Mouse (Mus musculus): ENCODE measurements around the gene Dpt.

The Dpt gene

GRCm38 (mm10) chr1:164796471-164796870 is at the start of gene Dpt:
TSS of gene Dpt (plus strand) at chr1:164796644.
- in situ Hi-C loops (cut with MboI, MseI): loop anchor here (25.0 kb wide), 1 partner anchor 759 kb away; the partner anchor contains the start of gene Sele

DNA sequence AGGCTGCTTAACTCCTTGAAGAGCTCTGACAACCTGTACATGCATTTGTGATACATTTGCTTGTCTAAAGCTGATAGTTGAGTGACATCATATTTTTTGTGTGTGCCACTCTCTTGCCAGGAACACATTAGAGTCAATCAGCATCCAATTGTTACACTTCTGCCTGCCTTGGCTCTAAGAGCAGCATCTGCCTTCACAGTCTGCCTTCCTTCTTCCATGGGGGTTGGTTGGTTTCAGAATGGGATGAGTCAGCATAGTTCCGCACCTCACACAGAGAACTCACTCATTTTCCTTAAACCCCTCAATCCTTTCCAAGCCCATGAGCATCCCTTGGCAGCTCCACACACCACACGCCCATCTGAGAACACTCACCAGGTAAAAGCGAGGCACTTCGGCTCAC is 42.7 kb upstream of the Dpt start:
- in situ Hi-C loops (cut with MboI, MseI): no loop called here

DNA sequence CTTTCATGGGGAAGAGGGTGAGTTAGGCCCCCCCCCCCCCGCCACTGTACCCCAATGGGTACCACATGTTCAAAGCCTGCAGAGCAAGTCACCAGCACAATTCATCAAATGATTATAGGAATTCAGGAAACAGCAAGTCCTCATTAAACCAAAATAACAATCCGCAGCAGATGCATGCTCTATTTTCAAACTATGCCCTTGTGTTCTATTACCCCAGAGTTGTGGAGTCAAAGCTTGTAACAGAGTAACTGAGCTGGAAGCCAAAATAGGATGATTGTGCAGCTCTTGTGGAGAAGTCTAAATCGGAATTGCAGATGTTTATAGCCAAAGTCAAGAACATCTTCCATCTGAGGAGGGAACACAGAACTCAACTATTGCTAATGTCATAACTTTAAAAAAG is 40.8 kb upstream of the Dpt start:
- in situ Hi-C loops (cut with MboI, MseI): no loop called here

DNA sequence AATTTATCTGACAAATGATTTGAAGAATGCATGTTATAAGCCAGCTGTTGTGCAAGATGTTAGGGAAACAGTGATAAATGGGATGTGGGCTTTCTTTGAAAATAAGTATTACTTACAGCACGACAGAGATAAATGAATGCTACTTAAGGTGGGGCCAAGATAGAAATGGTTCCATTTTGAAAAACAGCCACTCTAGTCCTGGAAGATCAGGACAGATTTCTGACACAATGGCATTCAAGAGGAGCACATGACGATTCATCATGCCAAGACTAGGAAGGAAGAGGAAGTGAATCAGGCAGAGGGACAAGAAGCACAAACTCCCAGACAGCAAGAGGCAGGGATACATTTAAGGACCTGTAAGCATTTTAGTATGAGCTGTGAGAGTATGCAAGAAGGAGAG is 39.5 kb upstream of the Dpt start:
- in situ Hi-C loops (cut with MboI, MseI): no loop called here

DNA sequence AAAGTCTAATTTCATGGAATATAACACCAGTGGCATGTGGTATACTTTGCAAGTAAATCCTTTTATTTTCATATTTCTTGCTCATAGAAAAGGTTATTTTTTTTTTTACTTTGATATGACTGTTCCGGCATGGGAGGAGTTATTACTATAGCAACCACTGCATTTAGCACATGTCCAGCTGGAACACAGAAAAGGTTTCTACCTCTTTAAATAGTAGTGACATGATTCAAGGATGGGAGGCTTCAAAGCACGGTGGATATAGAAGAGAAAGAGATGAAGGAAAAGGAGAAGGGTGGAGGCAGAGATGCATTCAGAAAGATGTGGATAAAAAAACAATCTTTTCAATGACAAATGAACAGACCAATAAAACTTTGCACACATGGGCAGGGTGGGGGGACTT is 38.0 kb upstream of the Dpt start:
- in situ Hi-C loops (cut with MboI, MseI): no loop called here

DNA sequence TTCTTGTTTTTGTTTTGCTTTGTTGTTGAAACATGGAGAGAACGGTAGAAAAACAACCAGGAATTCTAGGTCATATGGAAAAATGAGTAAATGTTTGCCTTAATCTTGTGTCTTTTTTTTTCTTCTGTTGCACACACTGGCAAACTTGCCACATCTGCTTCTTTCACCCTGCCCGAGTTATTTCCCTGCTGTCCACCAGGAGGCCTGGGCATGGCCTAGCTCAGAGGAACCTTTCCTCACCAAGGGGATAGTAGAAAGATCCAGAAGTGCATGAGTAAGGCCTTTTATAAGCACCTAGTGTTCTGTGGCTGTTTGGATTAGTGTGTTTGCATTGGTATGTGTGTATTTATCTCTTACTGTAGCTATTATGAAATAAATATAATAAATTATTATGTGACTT is 34.2 kb upstream of the Dpt start:
- in situ Hi-C loops (cut with MboI, MseI): loop anchor here (5.0 kb wide), 1 partner anchor 360 kb away; no protein-coding TSS in a partner anchor

DNA sequence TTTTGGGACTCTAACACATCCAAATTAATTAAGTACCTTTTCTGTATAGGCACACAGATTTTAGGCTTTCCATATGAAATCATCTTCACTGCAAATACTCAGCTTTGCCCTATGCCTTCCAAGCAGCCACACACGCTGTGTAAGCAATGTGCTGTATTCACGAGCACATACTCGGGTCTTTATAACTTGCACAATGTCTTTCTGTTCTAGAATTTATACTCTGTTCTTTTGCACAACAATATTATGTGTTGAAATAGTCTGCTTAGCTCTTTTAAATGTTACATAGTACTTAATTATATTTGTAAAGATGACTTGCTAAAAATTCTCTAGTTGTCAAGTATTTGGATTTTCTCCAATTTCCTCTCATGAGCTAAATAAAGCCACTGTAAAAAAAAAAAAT is 29.8 kb upstream of the Dpt start:
- in situ Hi-C loops (cut with MboI, MseI): no loop called here

DNA sequence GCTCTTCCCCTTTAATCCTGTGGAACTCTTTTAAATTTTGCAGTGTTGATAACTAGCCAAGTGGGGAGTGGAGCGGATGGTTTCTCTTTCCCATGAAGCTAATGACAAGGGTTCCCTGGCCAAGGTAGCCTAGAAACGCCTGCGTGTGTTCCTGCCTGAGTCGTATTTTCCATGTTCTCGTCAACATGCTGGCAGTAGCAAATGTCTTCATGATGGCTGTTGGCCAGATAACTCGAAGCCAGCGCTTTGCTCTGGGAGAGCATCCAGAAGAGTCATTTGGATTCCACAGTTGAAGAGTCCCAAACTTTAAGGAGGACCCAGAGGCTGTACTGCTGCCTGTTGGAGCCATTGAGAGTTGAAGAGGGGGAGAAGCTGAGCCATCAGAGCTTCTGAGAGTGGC is 25.8 kb upstream of the Dpt start:
- in situ Hi-C loops (cut with MboI, MseI): no loop called here

DNA sequence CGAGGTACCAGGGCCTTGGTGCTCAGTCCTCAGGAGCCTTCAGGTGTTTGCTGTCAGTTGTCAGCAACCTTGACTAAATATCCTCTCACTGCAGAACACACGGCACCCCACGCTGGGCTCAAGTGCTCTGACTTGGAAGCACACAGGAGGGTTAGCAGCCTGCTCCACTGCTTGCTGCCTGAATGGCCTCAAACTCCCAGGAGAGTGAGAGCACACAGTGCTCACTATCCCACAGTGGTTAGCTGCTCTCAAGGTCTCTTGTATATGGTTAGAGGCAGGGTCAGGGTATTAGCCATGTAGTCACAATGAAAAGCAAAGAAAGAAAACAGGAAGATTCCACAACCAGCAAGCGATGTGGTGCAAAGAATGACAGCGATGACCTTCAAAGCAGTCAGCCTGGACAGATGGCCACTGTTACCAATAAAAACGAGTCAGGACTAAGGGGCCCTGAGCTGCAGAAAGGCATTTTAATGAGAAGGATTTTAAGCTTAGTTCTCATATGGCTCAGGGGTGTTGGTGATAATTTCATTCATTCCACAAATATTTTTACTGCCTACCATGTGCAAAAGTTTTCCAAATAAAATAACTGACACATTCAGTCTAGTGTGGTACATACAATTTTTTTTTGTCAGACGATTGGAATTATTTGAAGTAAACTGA is 15.5 kb upstream of the Dpt start:
- in situ Hi-C loops (cut with MboI, MseI): loop anchor here (25.0 kb wide), 1 partner anchor 744 kb away; the partner anchor contains the start of gene Sele

DNA sequence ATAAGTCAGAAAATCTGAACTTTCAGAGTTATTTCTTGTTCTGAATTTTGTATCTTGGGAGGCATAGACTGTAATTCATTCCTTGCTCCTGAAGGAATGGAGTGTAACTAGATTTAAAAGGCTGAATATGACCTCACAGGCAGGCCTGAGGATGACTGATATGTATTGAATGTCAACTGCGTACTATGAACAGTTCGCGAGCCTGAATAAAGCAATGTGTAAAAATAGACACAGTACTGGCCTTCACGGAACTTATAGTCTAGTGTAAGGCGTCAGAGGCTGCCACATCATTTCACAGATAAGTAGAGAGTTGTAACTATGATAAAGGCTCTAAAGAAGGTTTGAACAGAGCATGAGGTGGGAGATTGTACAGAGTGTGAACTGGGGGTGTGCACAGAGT is 10.3 kb upstream of the Dpt start:
- in situ Hi-C loops (cut with MboI, MseI): loop anchor here (25.0 kb wide), 1 partner anchor 749 kb away; the partner anchor contains the start of gene Sele

GRCm38 (mm10) chr1:164787771-164788170 is 8.7 kb upstream of the Dpt start:
- in situ Hi-C loops (cut with MboI, MseI): loop anchor here (25.0 kb wide), 1 partner anchor 750 kb away; the partner anchor contains the start of gene Sele

DNA sequence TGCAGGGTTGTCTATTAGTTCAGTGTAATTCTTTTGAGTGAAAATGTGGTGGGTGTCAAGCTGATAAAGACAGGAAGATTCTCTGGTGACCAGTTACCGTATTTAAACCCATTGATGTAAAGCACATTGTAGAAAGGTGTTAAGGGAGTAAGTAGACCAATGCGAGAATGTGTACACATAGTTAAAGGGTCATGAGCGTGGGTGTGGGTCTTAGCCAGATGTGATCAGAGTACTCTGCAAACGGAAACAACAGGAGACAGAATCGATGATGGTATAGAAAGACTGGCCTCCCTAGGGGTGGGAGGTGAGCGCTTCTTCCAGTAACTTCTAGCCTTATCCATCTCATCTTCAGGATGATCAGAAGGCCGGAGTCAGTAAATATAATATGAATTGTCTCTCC is 8.2 kb upstream of the Dpt start:
- in situ Hi-C loops (cut with MboI, MseI): loop anchor here (25.0 kb wide), 1 partner anchor 751 kb away; the partner anchor contains the start of gene Sele

DNA sequence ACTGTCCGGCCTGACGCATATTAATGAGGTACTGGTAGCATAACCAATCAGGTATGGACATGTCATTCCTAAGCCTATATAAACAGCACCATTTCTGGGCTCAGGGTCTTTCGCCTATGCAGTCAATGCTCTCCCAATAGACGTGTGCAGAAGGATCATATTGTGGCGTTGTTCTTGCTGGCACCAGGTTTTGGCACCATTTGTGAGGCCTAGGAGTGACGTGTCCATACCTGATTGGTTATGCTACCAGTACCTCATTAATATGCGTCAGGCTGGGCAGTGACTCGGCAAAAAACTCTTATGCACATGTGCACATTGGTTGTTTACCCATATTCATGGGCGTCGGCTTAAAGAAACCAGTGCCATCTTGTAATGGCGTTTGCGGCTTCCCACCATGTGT is 6.1 kb upstream of the Dpt start:
- in situ Hi-C loops (cut with MboI, MseI): loop anchor here (25.0 kb wide), 1 partner anchor 753 kb away; the partner anchor contains the start of gene Sele

GRCm38 (mm10) chr1:164793049-164793448 is 3.4 kb upstream of the Dpt start:
- in situ Hi-C loops (cut with MboI, MseI): loop anchor here (25.0 kb wide), 1 partner anchor 756 kb away; the partner anchor contains the start of gene Sele

DNA sequence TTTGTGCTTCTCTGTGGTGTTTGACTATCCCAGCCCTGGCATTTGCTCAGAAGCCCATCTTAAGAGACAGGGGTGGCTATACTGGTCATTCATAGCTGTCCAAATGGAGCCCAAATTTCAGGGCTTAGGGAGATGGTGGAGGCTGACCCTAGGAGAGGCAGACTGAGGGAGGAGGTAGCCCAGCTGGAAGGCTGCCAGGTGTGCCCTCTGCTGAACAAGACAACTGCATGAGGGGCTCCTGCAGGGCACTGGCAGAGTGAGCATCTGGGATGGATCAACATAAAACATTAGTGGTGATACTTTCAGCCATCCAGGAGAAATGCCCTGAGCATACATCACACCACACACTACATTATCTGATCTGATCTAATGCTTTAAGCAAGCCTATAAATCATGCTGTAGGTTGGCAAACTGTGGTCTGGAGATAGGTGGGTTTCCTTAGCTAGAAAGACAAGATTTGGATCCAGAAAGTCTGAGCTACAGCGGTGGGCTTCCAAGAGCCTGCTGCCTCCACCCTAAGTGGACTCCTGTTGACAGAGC is 1.4 kb downstream of the Dpt start:
- in situ Hi-C loops (cut with MboI, MseI): loop anchor here (25.0 kb wide), 1 partner anchor 761 kb away; the partner anchor contains the start of gene Sele

DNA sequence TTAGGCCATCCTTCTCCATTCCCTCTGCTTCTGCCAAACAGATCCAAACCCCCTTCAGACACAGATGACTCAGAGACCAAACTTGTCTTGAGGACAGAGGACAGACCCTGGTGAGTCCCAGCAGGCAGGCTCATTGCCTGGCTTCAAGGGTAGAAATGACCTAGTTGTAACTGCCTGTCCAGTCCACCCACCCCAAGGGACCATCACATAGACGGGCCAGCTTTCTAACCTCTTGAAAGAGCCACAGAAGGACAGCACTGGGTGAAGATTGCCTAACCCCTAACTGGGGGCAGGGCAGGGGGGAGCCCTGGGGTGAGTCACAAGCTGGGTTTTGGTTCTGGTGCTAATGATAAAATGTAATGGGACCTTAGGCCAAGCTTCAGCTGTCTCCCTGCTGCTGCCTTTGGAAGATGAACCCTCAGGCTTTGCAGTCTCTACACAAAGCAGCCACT is 2.1 kb downstream of the Dpt start:
- in situ Hi-C loops (cut with MboI, MseI): loop anchor here (25.0 kb wide), 1 partner anchor 761 kb away; the partner anchor contains the start of gene Sele

GRCm38 (mm10) chr1:164799161-164799560 is 2.7 kb downstream of the Dpt start:
- in situ Hi-C loops (cut with MboI, MseI): loop anchor here (25.0 kb wide), 1 partner anchor 762 kb away; the partner anchor contains the start of gene Sele

- in situ Hi-C loops (cut with MboI, MseI): no loop called here
Measured at GRCm38 (mm10) chr1:164804277-164804676, 7.8 kb downstream of the Dpt start.

- in situ Hi-C loops (cut with MboI, MseI): no loop called here
Measured at GRCm38 (mm10) chr1:164804751-164805435, 8.4 kb downstream of the Dpt start.

DNA sequence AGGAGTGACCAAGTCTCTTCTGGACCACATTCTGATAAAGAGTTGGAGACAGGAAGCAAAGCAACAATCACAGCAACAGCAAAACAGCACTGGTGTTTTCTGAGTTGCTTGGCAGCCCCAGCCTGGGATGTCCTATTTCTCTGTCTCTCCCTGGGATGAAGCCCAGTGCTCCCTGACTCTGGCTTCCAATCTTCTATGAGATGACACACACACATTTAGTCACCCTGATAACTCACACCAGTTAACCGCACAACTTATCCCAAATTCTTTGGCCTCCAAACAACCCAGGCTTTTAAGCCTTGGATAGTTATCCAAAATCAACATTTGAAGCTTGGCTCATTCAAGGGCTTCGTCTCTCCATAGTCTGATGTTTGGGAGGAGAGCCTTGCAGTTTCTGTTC is 12.9 kb downstream of the Dpt start:
- in situ Hi-C loops (cut with MboI, MseI): no loop called here

GRCm38 (mm10) chr1:164811296-164811695 is 14.9 kb downstream of the Dpt start:
- in situ Hi-C loops (cut with MboI, MseI): no loop called here

DNA sequence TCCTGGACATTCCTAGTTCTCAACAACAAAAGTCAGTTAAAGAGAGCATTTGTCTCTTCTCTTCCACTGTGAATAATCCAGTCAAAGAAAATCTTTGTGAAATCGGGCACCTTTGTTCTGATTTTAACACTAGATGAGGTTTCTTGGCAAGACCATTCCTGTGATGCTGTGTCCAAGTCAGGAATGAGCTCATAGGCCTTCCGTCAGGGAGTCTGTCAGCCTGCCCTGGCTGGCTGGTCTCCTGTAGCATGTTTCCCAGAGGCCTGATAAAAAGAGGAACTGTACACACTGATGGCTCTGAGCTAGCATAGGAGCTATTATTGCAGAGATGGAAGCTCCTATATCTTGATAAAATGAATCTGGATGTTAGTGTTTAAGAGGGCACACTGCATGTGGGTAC is 17.8 kb downstream of the Dpt start:
- in situ Hi-C loops (cut with MboI, MseI): no loop called here
